Mouse (Mus musculus) G1E (cell line): ENCODE results near the gene Rbp2. TPM values are rescaled to one million over a fixed set of nuclear protein-coding genes. Genes with fewer than 3 reads are reported as not detected.

Experiments
- ATAC-seq: 2 replicates; pipeline ENCODE4 v1.8.0; 2016; ENCODE audit warnings: mild to moderate bottlenecking; ENCODE audit not compliant: insufficient number of reproducible peaks, poor library complexity, low FRiP score, severe bottlenecking; ENCODE audit errors: extremely low read depth
- DNase-seq: peaks from one replicate; pipeline ENCODE4 v3.0.0; 2012; ENCODE audit warnings: low spot score
- H3K27me3 ChIP-seq: 2 replicates; pipeline ENCODE4 v1.6.1; 2012; ENCODE audit warnings: mild to moderate bottlenecking, low read length, inconsistent platforms; ENCODE audit not compliant: insufficient read depth
- H3K36me3 ChIP-seq: replicated peaks from 2 replicates; pipeline ENCODE3; 2012; ENCODE audit warnings: mild to moderate bottlenecking, inconsistent platforms
- H3K4me1 ChIP-seq: 2 replicates; pipeline ENCODE4 v1.6.1; 2012; ENCODE audit warnings: low read depth, low read length, inconsistent platforms, mixed read lengths; ENCODE audit not compliant: insufficient read depth
- H3K4me3 ChIP-seq: 2 replicates; pipeline ENCODE4 v1.5.1; 2012; ENCODE audit warnings: low read depth, mild to moderate bottlenecking, inconsistent platforms, low read length, moderate library complexity, mixed read lengths
- H3K9me3 ChIP-seq: replicated peaks from 2 replicates; pipeline ENCODE4 v1.6.1; 2012; ENCODE audit warnings: inconsistent platforms
- CTCF ChIP-seq: IDR thresholded peaks from 2 replicates; pipeline ENCODE4 v1.5.1; 2012; ENCODE audit warnings: low read depth, low read length, inconsistent platforms, mixed read lengths
- GATA1 ChIP-seq: IDR thresholded peaks from 2 replicates; pipeline ENCODE4 v1.6.1; 2012; ENCODE audit warnings: borderline replicate concordance, low read length, inconsistent platforms, mixed read lengths
- GATA2 ChIP-seq: IDR thresholded peaks from 2 replicates; pipeline ENCODE4 v1.6.1; 2012; ENCODE audit warnings: low read depth, low read length, inconsistent platforms, borderline replicate concordance
- POLR2AphosphoS5 ChIP-seq: IDR thresholded peaks from 2 replicates; pipeline ENCODE4 v1.6.1; 2012; ENCODE audit warnings: low read depth, low read length, inconsistent platforms; ENCODE audit not compliant: insufficient replicate concordance
- TAL1 ChIP-seq: conservative IDR thresholded peaks from 2 replicates; pipeline ENCODE4 v1.6.1; 2012; ENCODE audit warnings: low read depth, low read length, inconsistent platforms, mixed read lengths
- polyA plus RNA-seq: library from polyadenylated mRNA; stranded (reverse); fragments of >175 nt; gene quantifications from 2 replicates; pipeline ENCODE4 v1.2.3, GENCODE M21; 2012
- total RNA-seq, 2 experiments: library from RNA; stranded (forward) in 1 of 2; stranded (reverse) in 1 of 2; fragments of 200-1000 nt in 1 of 2; fragments of >200 nt in 1 of 2; fragmentation: Nextera tagmentation in 1 of 2; gene quantifications; 2 replicates each; pipeline ENCODE4 v1.2.3; 2014 to 2017

Gene Rbp2
- total and polyA plus RNA-seq, 3 experiments, result 0.39 TPM; not detected in 2

- H3K4me3 ChIP-seq, result no peak overlapping the region
These were observed 52.9 kb downstream of the Rbp2 start for GRCm38 (mm10) chr9:98538713-98539360.

GRCm38 (mm10) chr9:98544042-98544441 lies 58.1 kb downstream of the Rbp2 start:
- TF ChIP-seq TAL1 (no peak), CTCF (no peak), GATA2 (no peak), POLR2AphosphoS5 (no peak), GATA1 (no peak)
- H3K9me3 ChIP-seq, result no peaks in the 10 kb centered on the region
- DNase-seq (no peak), ATAC-seq (no peak)
- no peak overlapping the region for H3K4me3 ChIP-seq
- no peaks in the 10 kb centered on the region for H3K4me1 ChIP-seq
- H3K27me3 ChIP-seq, result peaks cover 28% of the 10 kb centered on the region
- H3K36me3 ChIP-seq, result no peaks in the 10 kb centered on the region

More at GRCm38 (mm10) chr9:98538713-98539360, 52.9 kb downstream of the Rbp2 start:
- Histone ChIP-seq H3K36me3 (no peaks in the 10 kb centered on the region), H3K27me3 (peaks cover 11% of the 10 kb centered on the region), H3K4me1 (peaks cover 9% of the 10 kb centered on the region), H3K9me3 (no peaks in the 10 kb centered on the region)
- ATAC-seq, result no peak; the same call in 1 of the 2 replicates
- peak; percentile 15; the same call in 1 of the 2 replicates for TF ChIP-seq CTCF
- no peak for TF ChIP-seq TAL1
- peak; percentile 16 for DNase-seq

Other genes with a start within 250 kb of the Rbp2 start
- gene Nmnat3, start 198.7 kb upstream of the Rbp2 start, total RNA-seq (2014; fragmentation: Nextera tagmentation), result 23.3 and 38.3 TPM in 2 replicates
- 10.7 and 10.8 TPM in 2 replicates for gene Nmnat3, start 198.7 kb upstream of the Rbp2 start, total RNA-seq (2017)
- gene Nmnat3, start 198.7 kb upstream of the Rbp2 start, polyA plus RNA-seq, result 7.1 and 9.1 TPM in 2 replicates
- not detected in 2 replicates for gene Rbp1, start 63.2 kb upstream of the Rbp2 start, total RNA-seq (2014; fragmentation: Nextera tagmentation)
- 0.05 TPM in 1 of 2 replicates, not detected in the other for gene Rbp1, start 63.2 kb upstream of the Rbp2 start, total RNA-seq (2017)
- not detected in 2 replicates for gene Rbp1, start 63.2 kb upstream of the Rbp2 start, polyA plus RNA-seq
- gene Copb2, start 77.6 kb downstream of the Rbp2 start, total RNA-seq (2014; fragmentation: Nextera tagmentation), result 194 and 197 TPM in 2 replicates
- gene Copb2, start 77.6 kb downstream of the Rbp2 start, total RNA-seq (2017), result 182 and 205 TPM in 2 replicates
- gene Copb2, start 77.6 kb downstream of the Rbp2 start, polyA plus RNA-seq, result 6.8 and 9.4 TPM in 2 replicates
- gene Mrps22, start 115.5 kb downstream of the Rbp2 start, total RNA-seq (2014; fragmentation: Nextera tagmentation), result 45.1 and 45.8 TPM in 2 replicates
- 94.0 and 101 TPM in 2 replicates for gene Mrps22, start 115.5 kb downstream of the Rbp2 start, total RNA-seq (2017)
- gene Mrps22, start 115.5 kb downstream of the Rbp2 start, polyA plus RNA-seq, result 22.2 and 30.0 TPM in 2 replicates